Mouse (Mus musculus): Measurements from ENCODE around the gene Tom1l2.

Gene Tom1l2

DNA sequence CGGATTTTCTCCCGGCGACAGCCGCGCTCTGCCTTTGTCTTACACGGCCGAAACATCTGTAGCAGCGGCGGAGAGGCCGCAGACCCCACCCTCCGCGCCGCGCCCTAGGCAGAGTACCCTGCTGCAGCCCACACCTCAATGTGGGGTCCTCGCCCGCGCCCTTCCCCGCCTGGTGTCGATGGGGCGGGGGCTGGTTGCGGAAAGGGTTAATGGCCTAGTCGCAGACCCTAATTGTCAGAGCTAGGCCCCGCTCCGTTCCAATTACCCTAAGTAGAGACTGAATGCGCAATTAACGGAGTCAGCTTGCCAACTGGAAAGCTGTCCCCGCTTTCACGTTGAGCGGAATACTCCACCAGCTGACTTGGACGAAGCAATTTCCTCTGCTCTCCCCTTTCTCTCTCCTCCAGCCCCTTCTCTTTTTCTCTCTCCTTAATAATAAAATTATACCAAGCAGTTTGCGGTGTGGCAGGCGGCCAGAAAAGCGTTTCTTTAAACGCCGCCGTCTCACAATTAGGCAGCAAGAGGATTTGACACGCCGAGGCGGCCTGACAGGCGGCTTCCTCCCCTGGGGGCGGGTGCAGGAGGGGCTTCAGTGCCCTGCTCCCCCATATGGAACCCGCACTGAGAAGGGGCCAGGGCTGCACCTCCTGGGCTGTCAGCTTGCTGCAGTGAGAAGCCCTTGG is 175.6 kb downstream of the Tom1l2 start:
- DNase-seq (ENCODE audit: low read depth): peak; percentile 77

Measured in 416B (cell line).